Mouse (Mus musculus): Measurements from ENCODE around the gene Sdk1. TPM values are rescaled to one million over a fixed set of nuclear protein-coding genes. Genes with fewer than 3 reads are reported as not detected.
A peak's percentile ranks its signal among the peaks of the same experiment; 100 is the strongest.

Sdk1 gene
- 0.79 and 1.2 TPM in 2 replicates for total RNA-seq (2012; rRNA removed)

DNA sequence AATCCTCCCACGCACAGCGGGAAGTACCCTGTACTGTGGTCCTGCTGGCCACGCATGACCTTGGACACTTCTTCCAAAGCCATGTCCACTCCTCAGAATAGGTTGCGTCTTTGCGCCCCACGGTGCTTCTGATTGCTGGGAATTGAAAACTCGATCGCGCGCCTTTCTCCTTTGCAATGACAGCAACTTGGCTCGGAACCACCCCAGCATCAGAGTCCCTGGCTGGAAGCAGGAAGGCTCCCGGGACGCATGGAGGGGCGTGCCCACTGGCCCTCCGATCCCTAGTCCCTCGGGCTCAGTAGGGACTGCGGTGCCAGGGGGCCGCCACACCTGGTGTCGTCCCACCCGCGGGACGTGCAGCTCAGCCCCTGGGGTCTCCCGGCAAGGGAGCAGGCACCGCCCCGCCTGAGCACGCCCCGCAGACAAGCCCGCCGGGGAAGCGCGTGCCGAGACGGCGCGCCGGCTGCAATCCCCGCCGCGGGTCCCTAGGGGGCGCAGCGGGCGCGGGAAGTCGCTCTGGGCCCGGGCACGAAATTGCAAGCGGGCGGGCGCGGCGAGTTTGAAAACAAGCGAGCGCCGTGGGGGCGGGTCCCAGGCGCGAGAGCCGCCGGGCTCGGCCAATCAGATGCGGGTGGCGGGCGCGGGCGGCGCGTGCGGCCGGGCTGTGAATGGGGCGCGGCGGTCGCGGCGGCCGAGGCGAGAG lies at the start of gene Sdk1:
Gene Sdk1 (plus strand): TSS at position 650 of the 703 bp plus-strand sequence.
- in situ Hi-C loops (cut with MboI; ENCODE audit: low sequenced_read_pairs in 2 of 2, unreplicated experiment in 2 of 2), result no loop called here
- TF ChIP-seq HCFC1 (IDR thresholded peaks at IDR 0.05; ENCODE audit: borderline replicate concordance, insufficient read depth, low read length) (no peak), CHD2 (IDR thresholded peaks at IDR 0.05; ENCODE audit: low read depth, low read length) (no peak), MAFK (IDR thresholded peaks at IDR 0.05; ENCODE audit: insufficient read depth, low read depth, low read length) (no peak), ZNF384 (IDR thresholded peaks at IDR 0.05; ENCODE audit: low read depth, low read length) (no peak), ZC3H11A (IDR thresholded peaks at IDR 0.05; ENCODE audit: borderline replicate concordance, low read depth, low read length) (no peak)
- H3K4me1 ChIP-seq (ENCODE audit: control insufficient read depth in 2 of 2, insufficient read depth in 2 of 2, low read length in 2 of 2, poor library complexity in 1 of 2), result peaks cover 0 to 12% of the 10 kb centered on the region in 2 experiments; a peak in 1 of 4 replicates
- H3K9ac ChIP-seq (ENCODE audit: insufficient read depth, low read depth, low read length, poor library complexity, severe bottlenecking), result peak within 1 kb of the TSS; percentile 81
- no peak within 1 kb of the TSS for H3K27ac ChIP-seq (ENCODE audit: insufficient read depth, low read depth, low read length, poor library complexity, severe bottlenecking)
- no peaks in the 10 kb centered on the region for H3K36me3 ChIP-seq (ENCODE audit: control insufficient read depth, insufficient read depth, low read length, poor library complexity, severe bottlenecking)
- peak; percentile 91 for DNase-seq (ENCODE audit: low read depth, low spot score)
- H3K4me3 ChIP-seq (ENCODE audit: insufficient read depth in 1 of 2, low read depth in 1 of 2, low read length in 2 of 2, poor library complexity in 1 of 2, severe bottlenecking in 1 of 2), result peak within 1 kb of the TSS; percentile 75 to 88
- H3K9me3 ChIP-seq (ENCODE audit: control insufficient read depth, insufficient read depth, low read depth, low read length), result no peaks in the 10 kb centered on the region

DNA sequence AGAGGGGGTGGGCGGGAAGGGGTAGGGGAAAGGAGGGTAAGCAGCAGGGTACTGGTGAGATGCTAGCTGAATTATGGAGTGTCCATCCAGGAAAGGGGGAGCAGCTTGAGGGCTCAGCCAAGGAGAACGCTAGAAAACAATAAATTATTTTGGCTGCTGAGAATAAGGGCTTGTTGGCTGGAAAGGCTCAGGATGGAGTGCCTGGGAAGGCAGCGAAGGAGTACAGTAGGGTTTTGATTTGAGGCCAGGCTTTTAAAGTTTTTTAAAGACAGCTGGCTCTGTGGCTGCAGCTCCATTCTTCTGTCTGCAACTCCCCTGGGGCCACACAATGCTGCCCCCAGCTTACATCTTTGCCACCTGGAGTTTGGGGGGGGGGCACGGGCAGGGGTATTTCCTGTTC lies 44.0 kb upstream of the Sdk1 start:
- in situ Hi-C loops (cut with MboI; ENCODE audit: low sequenced_read_pairs in 2 of 2, unreplicated experiment in 2 of 2), result no loop called here
- H3K36me3 ChIP-seq (ENCODE audit: control insufficient read depth, insufficient read depth, low read length, poor library complexity, severe bottlenecking), result no peaks in the 10 kb centered on the region
- TF ChIP-seq ZNF384 (IDR thresholded peaks at IDR 0.05; ENCODE audit: low read depth, low read length) (no peak), MAFK (IDR thresholded peaks at IDR 0.05; ENCODE audit: insufficient read depth, low read depth, low read length) (no peak), ZC3H11A (IDR thresholded peaks at IDR 0.05; ENCODE audit: borderline replicate concordance, low read depth, low read length) (no peak), CHD2 (IDR thresholded peaks at IDR 0.05; ENCODE audit: low read depth, low read length) (no peak), HCFC1 (IDR thresholded peaks at IDR 0.05; ENCODE audit: borderline replicate concordance, insufficient read depth, low read length) (no peak)
- H3K4me1 ChIP-seq (ENCODE audit: control insufficient read depth in 2 of 2, insufficient read depth in 2 of 2, low read length in 2 of 2, poor library complexity in 1 of 2), result no peaks in the 10 kb centered on the region
- no peak overlapping the region for H3K4me3 ChIP-seq (ENCODE audit: insufficient read depth in 1 of 2, low read depth in 1 of 2, low read length in 2 of 2, poor library complexity in 1 of 2, severe bottlenecking in 1 of 2)
- H3K9ac ChIP-seq (ENCODE audit: insufficient read depth, low read depth, low read length, poor library complexity, severe bottlenecking), result no peak overlapping the region
- no peaks in the 10 kb centered on the region for H3K9me3 ChIP-seq (ENCODE audit: control insufficient read depth, insufficient read depth, low read depth, low read length)
- no peak overlapping the region for H3K27ac ChIP-seq (ENCODE audit: insufficient read depth, low read depth, low read length, poor library complexity, severe bottlenecking)
- no peak for DNase-seq (ENCODE audit: low read depth, low spot score)

DNA sequence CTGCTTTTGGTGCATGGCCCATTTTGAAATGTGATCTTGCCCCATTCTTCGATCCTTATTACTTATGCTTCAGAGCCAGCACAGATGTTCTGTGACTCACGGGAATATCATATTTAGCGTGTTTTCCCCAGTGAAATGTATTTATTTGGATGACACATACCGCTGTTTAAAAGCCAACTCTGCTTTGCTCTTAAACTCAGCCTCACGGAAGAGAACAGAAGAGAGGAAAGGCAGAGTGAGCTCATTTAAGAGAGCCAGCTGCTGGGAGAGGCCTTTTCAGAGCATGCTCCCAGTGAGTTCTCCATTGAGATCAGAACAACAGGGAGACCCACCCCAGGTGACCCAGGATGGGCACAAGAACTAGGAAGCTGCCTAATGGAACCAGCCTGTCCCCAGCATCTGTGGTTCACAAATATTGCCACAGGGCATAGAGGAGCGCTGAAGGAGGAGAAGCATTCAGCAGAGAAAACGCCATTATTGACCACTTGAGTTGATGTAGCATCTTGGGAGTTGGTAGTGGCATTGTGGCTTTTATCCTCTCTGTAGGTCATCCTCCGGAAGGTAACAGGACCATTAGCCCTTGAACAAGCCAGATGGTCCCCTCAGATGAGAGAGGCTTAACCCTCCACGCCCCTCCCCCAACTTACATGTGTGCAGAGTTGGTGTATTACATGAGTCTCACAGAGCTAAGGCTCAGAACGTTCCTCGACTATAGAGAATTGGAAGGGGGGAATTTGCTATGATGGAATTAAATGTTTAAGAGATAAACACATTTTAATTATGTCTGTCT lies 38.8 kb upstream of the Sdk1 start:
- TF ChIP-seq ZC3H11A (IDR thresholded peaks at IDR 0.05; ENCODE audit: borderline replicate concordance, low read depth, low read length), result no peak
- TF ChIP-seq ZNF384 (IDR thresholded peaks at IDR 0.05; ENCODE audit: low read depth, low read length), result no peak
- TF ChIP-seq MAFK (IDR thresholded peaks at IDR 0.05; ENCODE audit: insufficient read depth, low read depth, low read length), result no peak
- no peak for TF ChIP-seq HCFC1 (IDR thresholded peaks at IDR 0.05; ENCODE audit: borderline replicate concordance, insufficient read depth, low read length)
- no peak for TF ChIP-seq CHD2 (IDR thresholded peaks at IDR 0.05; ENCODE audit: low read depth, low read length)
- H3K9ac ChIP-seq (ENCODE audit: insufficient read depth, low read depth, low read length, poor library complexity, severe bottlenecking), result no peak overlapping the region
- no peaks in the 10 kb centered on the region for H3K4me1 ChIP-seq (ENCODE audit: control insufficient read depth in 2 of 2, insufficient read depth in 2 of 2, low read length in 2 of 2, poor library complexity in 1 of 2)
- no peak for DNase-seq (ENCODE audit: low read depth, low spot score)
- in situ Hi-C loops (cut with MboI; ENCODE audit: low sequenced_read_pairs in 2 of 2, unreplicated experiment in 2 of 2), result no loop called here
- no peak overlapping the region for H3K27ac ChIP-seq (ENCODE audit: insufficient read depth, low read depth, low read length, poor library complexity, severe bottlenecking)
- H3K9me3 ChIP-seq (ENCODE audit: control insufficient read depth, insufficient read depth, low read depth, low read length), result no peaks in the 10 kb centered on the region
- no peaks in the 10 kb centered on the region for H3K36me3 ChIP-seq (ENCODE audit: control insufficient read depth, insufficient read depth, low read length, poor library complexity, severe bottlenecking)
- no peak overlapping the region for H3K4me3 ChIP-seq (ENCODE audit: insufficient read depth in 1 of 2, low read depth in 1 of 2, low read length in 2 of 2, poor library complexity in 1 of 2, severe bottlenecking in 1 of 2)

DNA sequence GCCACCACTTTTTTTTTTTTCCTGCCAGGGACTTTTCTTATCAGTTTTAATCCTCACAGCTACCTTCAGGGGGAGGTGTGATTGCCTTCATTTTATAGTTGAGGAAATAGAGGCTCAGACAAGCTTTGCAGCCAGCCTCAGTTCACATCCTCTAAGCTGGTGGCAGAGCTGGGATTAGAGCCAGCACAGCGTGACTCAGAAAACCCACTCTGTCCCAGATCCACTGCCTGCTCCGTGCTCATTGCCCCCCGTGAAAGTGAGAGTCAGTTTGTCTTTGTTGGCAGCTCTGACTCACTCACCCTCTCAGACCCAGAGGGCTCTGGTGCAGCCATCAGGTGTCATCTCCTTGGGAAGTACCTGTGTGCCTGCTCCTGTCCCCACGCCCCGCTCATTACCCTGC lies 34.2 kb upstream of the Sdk1 start:
- Histone ChIP-seq H3K9me3 (ENCODE audit: control insufficient read depth, insufficient read depth, low read depth, low read length) (no peaks in the 10 kb centered on the region), H3K9ac (ENCODE audit: insufficient read depth, low read depth, low read length, poor library complexity, severe bottlenecking) (no peak overlapping the region), H3K36me3 (ENCODE audit: control insufficient read depth, insufficient read depth, low read length, poor library complexity, severe bottlenecking) (no peaks in the 10 kb centered on the region), H3K27ac (ENCODE audit: insufficient read depth, low read depth, low read length, poor library complexity, severe bottlenecking) (no peak overlapping the region), H3K4me1 (ENCODE audit: control insufficient read depth in 2 of 2, insufficient read depth in 2 of 2, low read length in 2 of 2, poor library complexity in 1 of 2) (no peaks in the 10 kb centered on the region), H3K4me3 (ENCODE audit: insufficient read depth in 1 of 2, low read depth in 1 of 2, low read length in 2 of 2, poor library complexity in 1 of 2, severe bottlenecking in 1 of 2) (no peak overlapping the region)
- TF ChIP-seq ZC3H11A (IDR thresholded peaks at IDR 0.05; ENCODE audit: borderline replicate concordance, low read depth, low read length) (no peak), CHD2 (IDR thresholded peaks at IDR 0.05; ENCODE audit: low read depth, low read length) (no peak), MAFK (IDR thresholded peaks at IDR 0.05; ENCODE audit: insufficient read depth, low read depth, low read length) (no peak), ZNF384 (IDR thresholded peaks at IDR 0.05; ENCODE audit: low read depth, low read length) (no peak), HCFC1 (IDR thresholded peaks at IDR 0.05; ENCODE audit: borderline replicate concordance, insufficient read depth, low read length) (no peak)
- in situ Hi-C loops (cut with MboI; ENCODE audit: low sequenced_read_pairs in 2 of 2, unreplicated experiment in 2 of 2), result no loop called here
- DNase-seq (ENCODE audit: low read depth, low spot score), result no peak
